Mouse (Mus musculus) kidney, postnatal 25 days (tissue): Measurements from ENCODE around the gene Rhbdl1.

ENCODE experiments used
- DNase-seq, 2 experiments: peaks; one replicate each; pipeline ENCODE4 v3.0.0; 2021; ENCODE audit warnings: mixed read lengths in 2 of 2

The Rhbdl1 gene

GRCm38 (mm10) chr17:25837076-25837410, at the start of gene Rhbdl1:
Rhbdl1 (minus strand) TSS chr17:25837295.
- DNase-seq, result peak; percentile 72 to 89

GRCm38 (mm10) chr17:25886806-25887205, 49.7 kb upstream of the Rhbdl1 start:
- DNase-seq, result no peak

GRCm38 (mm10) chr17:25885636-25886035, 48.5 kb upstream of the Rhbdl1 start:
- DNase-seq, result peak in 1 of 2 experiments; percentile 49

GRCm38 (mm10) chr17:25883824-25884223, 46.7 kb upstream of the Rhbdl1 start:
- peak in 1 of 2 experiments; percentile 34 for DNase-seq

GRCm38 (mm10) chr17:25883268-25883667, 46.2 kb upstream of the Rhbdl1 start:
- no peak for DNase-seq

GRCm38 (mm10) chr17:25882306-25882705, 45.2 kb upstream of the Rhbdl1 start:
- peak in 1 of 2 experiments; percentile 46 for DNase-seq

GRCm38 (mm10) chr17:25881691-25882090, 44.6 kb upstream of the Rhbdl1 start:
- DNase-seq, result peak in 1 of 2 experiments; percentile 30

GRCm38 (mm10) chr17:25880913-25881641, 44.0 kb upstream of the Rhbdl1 start:
- DNase-seq, result peak; percentile 55 to 59

- DNase-seq, result peak in 1 of 2 experiments; percentile 62
Observed at GRCm38 (mm10) chr17:25880196-25880910, 43.3 kb upstream of the Rhbdl1 start, which contains the start of gene Wfikkn1. Wfikkn1 (minus strand) TSS chr17:25880858.

- DNase-seq, result peak in 1 of 2 experiments; percentile 58
Observed at GRCm38 (mm10) chr17:25879750-25880149, 42.7 kb upstream of the Rhbdl1 start.

- DNase-seq, result peak; percentile 81 to 89
Observed at GRCm38 (mm10) chr17:25879261-25879660, 42.2 kb upstream of the Rhbdl1 start.

- DNase-seq, result peak in 1 of 2 experiments; percentile 45
Observed at GRCm38 (mm10) chr17:25878611-25879180, 41.6 kb upstream of the Rhbdl1 start.

GRCm38 (mm10) chr17:25877741-25878610, 40.9 kb upstream of the Rhbdl1 start:
- DNase-seq, result peak in 1 of 2 experiments; percentile 65

GRCm38 (mm10) chr17:25877025-25877424, 39.9 kb upstream of the Rhbdl1 start:
- no peak for DNase-seq

GRCm38 (mm10) chr17:25876347-25876915, 39.3 kb upstream of the Rhbdl1 start:
- peak; percentile 81 to 89 for DNase-seq

GRCm38 (mm10) chr17:25875171-25876136, 38.4 kb upstream of the Rhbdl1 start:
- DNase-seq, result peak; percentile 92 to 95

GRCm38 (mm10) chr17:25874721-25875170, 37.7 kb upstream of the Rhbdl1 start, which contains the start of gene Mettl26:
Mettl26 (plus strand) TSS chr17:25875074.
- peak; percentile 91 to 98 for DNase-seq

- DNase-seq, result no peak
Observed at GRCm38 (mm10) chr17:25874148-25874720, 37.1 kb upstream of the Rhbdl1 start.

- no peak for DNase-seq
Observed at GRCm38 (mm10) chr17:25873405-25874147, 36.5 kb upstream of the Rhbdl1 start.

GRCm38 (mm10) chr17:25872676-25873075, 35.6 kb upstream of the Rhbdl1 start:
- peak in 1 of 2 experiments; percentile 66 for DNase-seq
